Comparison of ENCODE assay signal across 9 mouse cellular contexts in the genomic region with DNA sequence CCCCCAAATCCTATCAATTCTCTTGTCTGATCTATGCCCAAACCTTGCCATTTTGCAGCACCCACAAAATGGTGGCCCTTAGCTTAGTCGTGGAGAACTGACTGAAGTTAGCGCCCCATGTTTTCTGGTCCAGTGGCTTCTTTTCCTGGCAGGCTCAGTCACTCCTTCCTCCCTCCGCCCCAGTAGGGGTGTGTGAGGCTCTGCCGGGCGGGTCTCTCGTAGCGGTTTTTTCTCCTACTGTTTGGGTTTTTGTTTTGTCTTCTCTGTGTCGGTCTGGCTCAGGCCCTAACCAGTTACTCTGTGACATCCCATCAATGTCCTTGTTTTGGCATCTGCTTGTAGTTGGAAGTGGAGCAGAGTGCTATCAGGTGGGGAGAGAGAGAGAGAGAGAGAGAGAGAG. TPM values are rescaled to one million over a fixed set of nuclear protein-coding genes. Genes with fewer than 3 reads are reported as not detected.
DNase-seq lines count a peak whose midpoint lies in the region; ATAC-seq and TF ChIP-seq lines count a peak whose summit lies in the region.
"Had no signal": no experiment of that assay in that cellular context is flagged by ENCODE, and none has a peak within 500 bp of the region (broad histone marks: within the 10 kb centered on the region; RNA-seq: fewer than 3 reads in every experiment).

No protein-coding gene starts in this region.

- no peak overlapping the region for H3K4me3 ChIP-seq in lung, postnatal 0 days (ENCODE audit: low read depth, low read length)
- H3K4me3 ChIP-seq in forebrain, embryonic 12.5 days (replicated peaks), result no peak overlapping the region
- H3K4me3 ChIP-seq: myocyte had no signal

- DNase-seq in CD4-positive, CD25-positive, alpha-beta regulatory T cell, adult 2 months (ENCODE audit: low read depth, low spot score), result peak; percentile 40
- DNase-seq in lung, postnatal 0 days (ENCODE audit: low spot score), result peak; percentile 14
- no peak for DNase-seq in lung, postnatal 4 days
- DNase-seq in urinary bladder, postnatal 36 days (ENCODE audit: low spot score in 2 of 2), result no peak
- no peak for DNase-seq in left cerebral cortex, adult 9 months (ENCODE audit: low spot score in 2 of 2)

- H3K9ac ChIP-seq in lung, postnatal 0 days (replicated peaks; ENCODE audit: low read depth), result no peak overlapping the region
- H3K9ac ChIP-seq in forebrain, embryonic 12.5 days, result 0 out of 2 replicates have a peak overlapping the region, but pooled peaks have one; percentile 17

- H3K27ac ChIP-seq in lung, postnatal 0 days (ENCODE audit: low read length), result no peak overlapping the region
- peak overlapping the region; percentile 25; the same call in 1 of the 2 replicates for H3K27ac ChIP-seq in forebrain, embryonic 12.5 days

- no peak for TF ChIP-seq EP300 in lung, postnatal 0 days (IDR thresholded peaks at IDR 0.05)

- 12% methylated on average over 8 of the region's 8 CpGs for WGBS in lung, postnatal 0 days
- 2% methylated on average over 8 of the region's 8 CpGs for WGBS in forebrain, embryonic 12.5 days

- H3K9me3 ChIP-seq in lung, postnatal 0 days (ENCODE audit: low read length), result no peaks in the 10 kb centered on the region
- no peaks in the 10 kb centered on the region for H3K9me3 ChIP-seq in forebrain, embryonic 12.5 days

- no peaks in the 10 kb centered on the region for H3K27me3 ChIP-seq in lung, postnatal 0 days (replicated peaks; ENCODE audit: insufficient read depth, low read length)
- peaks cover 24% of the 10 kb centered on the region for H3K27me3 ChIP-seq in forebrain, embryonic 12.5 days

- ATAC-seq in CD4-positive, CD25-positive, alpha-beta regulatory T cell, adult 4 months, result no peak
- ATAC-seq in lung, postnatal 0 days, result no peak
- ATAC-seq in forebrain, embryonic 12.5 days (ENCODE audit: low FRiP score), result no peak
- ATAC-seq in megakaryocyte progenitor cell, adult 5-6 weeks (replicated peaks; ENCODE audit: poor library complexity), result peak; percentile 15; the same call in 1 of the 2 replicates

- H3K4me1 ChIP-seq in lung, postnatal 0 days (ENCODE audit: insufficient read depth, low read depth, low read length), result peaks cover 12% of the 10 kb centered on the region; the same call in 1 of the 2 replicates
- peaks cover 35% of the 10 kb centered on the region for H3K4me1 ChIP-seq in forebrain, embryonic 12.5 days

- H3K36me3 ChIP-seq in lung, postnatal 0 days (ENCODE audit: insufficient read depth, low read length), result no peaks in the 10 kb centered on the region
- H3K36me3 ChIP-seq in forebrain, embryonic 12.5 days (replicated peaks), result no peaks in the 10 kb centered on the region

- H3K4me2 ChIP-seq in lung, postnatal 0 days (replicated peaks; ENCODE audit: low read depth, low read length), result no peak overlapping the region
- peak overlapping the region; percentile 27 for H3K4me2 ChIP-seq in forebrain, embryonic 12.5 days

- no peak for TF ChIP-seq CTCF in lung, postnatal 0 days (IDR thresholded peaks at IDR 0.05)

RNA-seq across cellular contexts. Expression of a gene that starts 8.5 kb away (rescaled TPM):
- polyA plus RNA-seq in CD4-positive, CD25-positive, alpha-beta regulatory T cell, adult 4 months (2017; shearing (Covaris generic)), result 100 to 1,000 TPM; 545 to 584 TPM
- polyA plus RNA-seq in lung, postnatal 0 days (2015; fragmentation: Nextera tagmentation; extraction: Ambion mirVana), result 190 and 191 TPM in 2 replicates
- polyA plus RNA-seq in forebrain, embryonic 12.5 days (2016; fragmentation: Nextera tagmentation; extraction: Ambion mirVana), result 140 TPM in 2 replicates
- total RNA-seq in megakaryocyte progenitor cell, adult 5-6 weeks (2015), result 219 and 228 TPM in 2 replicates
- total RNA-seq in megakaryocyte progenitor cell, adult 5-6 weeks (2017), result 193 and 195 TPM in 2 replicates

Comparison
In these comparisons a context has a peak if more than half of its experiments do, and no peak if none do; other contexts are left out.
1. DNase-seq: peak in CD4-positive, CD25-positive, alpha-beta regulatory T cell, adult 2 months (single experiment) and lung, postnatal 0 days (single experiment); none in lung, postnatal 4 days (0 of 2), urinary bladder, postnatal 36 days (0 of 2) and left cerebral cortex, adult 9 months (0 of 2).